Mouse (Mus musculus): ENCODE measurements around the gene Mtrex.

DNA sequence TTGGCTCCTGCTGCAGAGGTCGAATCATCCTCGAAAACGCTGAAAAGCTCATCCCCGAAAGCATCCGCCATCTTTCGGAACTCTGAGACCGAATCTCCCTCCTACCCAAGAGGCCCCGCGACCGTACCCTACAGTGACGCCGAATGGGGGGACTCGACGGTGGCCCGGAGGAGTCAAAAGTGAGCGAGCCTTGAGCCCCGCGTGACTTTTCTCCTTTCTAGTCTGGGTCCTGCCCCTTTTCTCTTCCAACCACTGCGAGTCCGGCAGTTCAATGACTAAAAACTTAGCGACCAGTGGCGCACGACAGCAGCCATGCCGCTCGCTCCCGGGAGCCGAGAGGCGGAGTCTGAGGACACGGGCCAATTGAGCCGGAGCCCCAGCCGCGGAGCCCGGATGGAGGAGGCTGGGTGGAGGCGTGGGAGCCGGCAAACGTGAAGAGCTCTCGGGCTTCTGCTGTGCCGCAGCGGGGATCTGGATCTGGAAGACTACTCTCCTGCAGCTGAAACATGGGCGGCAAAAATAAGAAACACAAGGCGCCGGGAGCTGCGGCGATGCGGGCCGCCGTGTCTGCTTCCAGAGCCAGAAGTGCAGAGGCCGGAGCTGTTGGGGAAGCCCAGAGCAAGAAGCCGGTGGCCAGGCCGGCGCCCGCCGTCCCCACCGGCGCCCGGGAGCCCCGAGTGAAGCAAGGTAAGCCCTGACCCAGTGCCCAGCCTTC, at the start of gene Mtrex, which contains the start of gene Dhx29:
- TF ChIP-seq CTCF (conservative IDR thresholded peaks at IDR 0.05; ENCODE audit: low read length) (no peak), NANOG (IDR thresholded peaks at IDR 0.05; ENCODE audit: borderline replicate concordance, low read length) (no peak), POU5F1 (IDR thresholded peaks at IDR 0.05; ENCODE audit: borderline replicate concordance, low read length) (no peak)

Data from E14TG2a.4 (cell line).